Mouse (Mus musculus): ENCODE results near the gene Gabrg3. TPM values are rescaled to one million over a fixed set of nuclear protein-coding genes. Genes with fewer than 3 reads are reported as not detected.

The Gabrg3 gene
- polyA plus RNA-seq (2015; fragmentation: Nextera tagmentation; extraction: Ambion mirVana) = 8.3 and 8.6 TPM in 2 replicates

GRCm38 (mm10) chr7:57386517-57387340 lies at the start of gene Gabrg3:
Gabrg3 (minus strand) TSS chr7:57387188.
- peak; percentile 85 for ATAC-seq
- peak within 1 kb of the TSS; percentile 81 for H3K4me3 ChIP-seq (ENCODE audit: low read depth, low read length)
- peak within 1 kb of the TSS; percentile 91 for H3K9ac ChIP-seq (ENCODE audit: low read depth, low read length)
- H3K27ac ChIP-seq (ENCODE audit: low read length) = peak within 1 kb of the TSS; percentile 69
- peak within 1 kb of the TSS; percentile 80 for H3K4me2 ChIP-seq (ENCODE audit: low read length)
- no peaks in the 10 kb centered on the region for H3K27me3 ChIP-seq (ENCODE audit: control insufficient read depth, insufficient read depth, low read depth, low read length)
- under 1% methylated on average over 52 of the region's 71 CpGs for WGBS
- H3K4me1 ChIP-seq (ENCODE audit: control insufficient read depth, insufficient read depth, low read length) = peaks cover 17% of the 10 kb centered on the region; the same call in 1 of the 2 replicates
- H3K9me3 ChIP-seq (replicated peaks; ENCODE audit: control insufficient read depth, low read length, poor library complexity, severe bottlenecking) = no peaks in the 10 kb centered on the region
- no peaks in the 10 kb centered on the region for H3K36me3 ChIP-seq (ENCODE audit: control insufficient read depth, insufficient read depth, low read length)

- WGBS = 86% methylated on average over 1 of the region's 1 CpGs
- no peaks in the 10 kb centered on the region for H3K36me3 ChIP-seq (ENCODE audit: control insufficient read depth, insufficient read depth, low read length)
- H3K9ac ChIP-seq (ENCODE audit: low read depth, low read length) = no peak overlapping the region
- no peak for ATAC-seq
- H3K4me3 ChIP-seq (ENCODE audit: low read depth, low read length) = no peak overlapping the region
- no peak overlapping the region for H3K27ac ChIP-seq (ENCODE audit: low read length)
- no peaks in the 10 kb centered on the region for H3K27me3 ChIP-seq (ENCODE audit: control insufficient read depth, insufficient read depth, low read depth, low read length)
- no peaks in the 10 kb centered on the region for H3K9me3 ChIP-seq (replicated peaks; ENCODE audit: control insufficient read depth, low read length, poor library complexity, severe bottlenecking)
- no peaks in the 10 kb centered on the region for H3K4me1 ChIP-seq (ENCODE audit: control insufficient read depth, insufficient read depth, low read length)
- H3K4me2 ChIP-seq (ENCODE audit: low read length) = no peak overlapping the region
Measured at GRCm38 (mm10) chr7:57422675-57423074, 35.7 kb upstream of the Gabrg3 start.

GRCm38 (mm10) chr7:57421044-57421443 lies 34.1 kb upstream of the Gabrg3 start:
- 86% methylated on average over 1 of the region's 1 CpGs for WGBS

GRCm38 (mm10) chr7:57419392-57419791 lies 32.4 kb upstream of the Gabrg3 start, which contains the start of gene Gabrb3:
Gabrb3 (plus strand) TSS chr7:57419692.
- Histone ChIP-seq H3K27ac (ENCODE audit: low read length) (no peak within 1 kb of the TSS), H3K9me3 (replicated peaks; ENCODE audit: control insufficient read depth, low read length, poor library complexity, severe bottlenecking) (no peaks in the 10 kb centered on the region), H3K9ac (ENCODE audit: low read depth, low read length) (no peak within 1 kb of the TSS), H3K27me3 (ENCODE audit: control insufficient read depth, insufficient read depth, low read depth, low read length) (no peaks in the 10 kb centered on the region), H3K36me3 (ENCODE audit: control insufficient read depth, insufficient read depth, low read length) (no peaks in the 10 kb centered on the region), H3K4me1 (ENCODE audit: control insufficient read depth, insufficient read depth, low read length) (no peaks in the 10 kb centered on the region), H3K4me3 (ENCODE audit: low read depth, low read length) (no peak within 1 kb of the TSS), H3K4me2 (ENCODE audit: low read length) (no peak within 1 kb of the TSS)
- ATAC-seq = no peak
- WGBS = 49% methylated on average over 2 of the region's 2 CpGs

More at GRCm38 (mm10) chr7:57421044-57421443, 34.1 kb upstream of the Gabrg3 start:
- H3K4me3 ChIP-seq (ENCODE audit: low read depth, low read length) = no peak overlapping the region
- H3K27ac ChIP-seq (ENCODE audit: low read length) = no peak overlapping the region
- no peaks in the 10 kb centered on the region for H3K9me3 ChIP-seq (replicated peaks; ENCODE audit: control insufficient read depth, low read length, poor library complexity, severe bottlenecking)
- H3K36me3 ChIP-seq (ENCODE audit: control insufficient read depth, insufficient read depth, low read length) = no peaks in the 10 kb centered on the region
- ATAC-seq = no peak
- H3K27me3 ChIP-seq (ENCODE audit: control insufficient read depth, insufficient read depth, low read depth, low read length) = no peaks in the 10 kb centered on the region
- H3K4me2 ChIP-seq (ENCODE audit: low read length) = no peak overlapping the region
- no peak overlapping the region for H3K9ac ChIP-seq (ENCODE audit: low read depth, low read length)
- no peaks in the 10 kb centered on the region for H3K4me1 ChIP-seq (ENCODE audit: control insufficient read depth, insufficient read depth, low read length)

GRCm38 (mm10) chr7:57412896-57413295 lies 25.9 kb upstream of the Gabrg3 start:
- Histone ChIP-seq H3K4me1 (ENCODE audit: control insufficient read depth, insufficient read depth, low read length) (no peaks in the 10 kb centered on the region), H3K36me3 (ENCODE audit: control insufficient read depth, insufficient read depth, low read length) (0 out of 2 replicates have a peak, but pooled peaks cover 3% of the 10 kb centered on the region), H3K27ac (ENCODE audit: low read length) (no peak overlapping the region), H3K9me3 (replicated peaks; ENCODE audit: control insufficient read depth, low read length, poor library complexity, severe bottlenecking) (no peaks in the 10 kb centered on the region), H3K4me2 (ENCODE audit: low read length) (no peak overlapping the region), H3K9ac (ENCODE audit: low read depth, low read length) (no peak overlapping the region), H3K4me3 (ENCODE audit: low read depth, low read length) (no peak overlapping the region), H3K27me3 (ENCODE audit: control insufficient read depth, insufficient read depth, low read depth, low read length) (no peaks in the 10 kb centered on the region)
- ATAC-seq = peak; percentile 28; the same call in 1 of the 2 replicates
- 23% methylated on average over 1 of the region's 1 CpGs for WGBS

GRCm38 (mm10) chr7:57411163-57411562 lies 24.2 kb upstream of the Gabrg3 start:
- no peak overlapping the region for H3K27ac ChIP-seq (ENCODE audit: low read length)
- ATAC-seq = no peak

GRCm38 (mm10) chr7:57393551-57393950 lies 6.6 kb upstream of the Gabrg3 start:
- H3K27ac ChIP-seq (ENCODE audit: low read length) = no peak overlapping the region
- H3K4me3 ChIP-seq (ENCODE audit: low read depth, low read length) = no peak overlapping the region
- H3K27me3 ChIP-seq (ENCODE audit: control insufficient read depth, insufficient read depth, low read depth, low read length) = no peaks in the 10 kb centered on the region
- no peak overlapping the region for H3K4me2 ChIP-seq (ENCODE audit: low read length)
- peaks cover 5% of the 10 kb centered on the region; the same call in 1 of the 2 replicates for H3K4me1 ChIP-seq (ENCODE audit: control insufficient read depth, insufficient read depth, low read length)
- ATAC-seq = no peak
- H3K36me3 ChIP-seq (ENCODE audit: control insufficient read depth, insufficient read depth, low read length) = no peaks in the 10 kb centered on the region
- no peak overlapping the region for H3K9ac ChIP-seq (ENCODE audit: low read depth, low read length)
- WGBS = 90% methylated on average over 4 of the region's 4 CpGs
- H3K9me3 ChIP-seq (replicated peaks; ENCODE audit: control insufficient read depth, low read length, poor library complexity, severe bottlenecking) = no peaks in the 10 kb centered on the region

More at GRCm38 (mm10) chr7:57411163-57411562, 24.2 kb upstream of the Gabrg3 start:
- Histone ChIP-seq H3K27me3 (ENCODE audit: control insufficient read depth, insufficient read depth, low read depth, low read length) (no peaks in the 10 kb centered on the region), H3K9me3 (replicated peaks; ENCODE audit: control insufficient read depth, low read length, poor library complexity, severe bottlenecking) (no peaks in the 10 kb centered on the region), H3K4me2 (ENCODE audit: low read length) (no peak overlapping the region), H3K4me1 (ENCODE audit: control insufficient read depth, insufficient read depth, low read length) (no peaks in the 10 kb centered on the region), H3K9ac (ENCODE audit: low read depth, low read length) (no peak overlapping the region), H3K4me3 (ENCODE audit: low read depth, low read length) (no peak overlapping the region), H3K36me3 (ENCODE audit: control insufficient read depth, insufficient read depth, low read length) (0 out of 2 replicates have a peak, but pooled peaks cover 3% of the 10 kb centered on the region)
- 79% methylated on average over 4 of the region's 4 CpGs for WGBS

GRCm38 (mm10) chr7:57390046-57390445 lies 3.1 kb upstream of the Gabrg3 start:
- peaks cover 8% of the 10 kb centered on the region; the same call in 1 of the 2 replicates for H3K4me1 ChIP-seq (ENCODE audit: control insufficient read depth, insufficient read depth, low read length)
- H3K4me3 ChIP-seq (ENCODE audit: low read depth, low read length) = no peak overlapping the region
- H3K4me2 ChIP-seq (ENCODE audit: low read length) = no peak overlapping the region
- no peak for ATAC-seq
- no peaks in the 10 kb centered on the region for H3K9me3 ChIP-seq (replicated peaks; ENCODE audit: control insufficient read depth, low read length, poor library complexity, severe bottlenecking)
- no peak overlapping the region for H3K9ac ChIP-seq (ENCODE audit: low read depth, low read length)
- H3K27ac ChIP-seq (ENCODE audit: low read length) = no peak overlapping the region
- H3K27me3 ChIP-seq (ENCODE audit: control insufficient read depth, insufficient read depth, low read depth, low read length) = no peaks in the 10 kb centered on the region
- 44% methylated on average over 4 of the region's 4 CpGs for WGBS
- H3K36me3 ChIP-seq (ENCODE audit: control insufficient read depth, insufficient read depth, low read length) = no peaks in the 10 kb centered on the region

- Histone ChIP-seq H3K4me2 (ENCODE audit: low read length) (peak overlapping the region; percentile 80), H3K36me3 (ENCODE audit: control insufficient read depth, insufficient read depth, low read length) (no peaks in the 10 kb centered on the region), H3K27ac (ENCODE audit: low read length) (0 out of 2 replicates have a peak overlapping the region, but pooled peaks have one; percentile 69), H3K27me3 (ENCODE audit: control insufficient read depth, insufficient read depth, low read depth, low read length) (no peaks in the 10 kb centered on the region), H3K9ac (ENCODE audit: low read depth, low read length) (peak overlapping the region; percentile 91), H3K4me3 (ENCODE audit: low read depth, low read length) (peak overlapping the region; percentile 81), H3K9me3 (replicated peaks; ENCODE audit: control insufficient read depth, low read length, poor library complexity, severe bottlenecking) (no peaks in the 10 kb centered on the region), H3K4me1 (ENCODE audit: control insufficient read depth, insufficient read depth, low read length) (peaks cover 17% of the 10 kb centered on the region; the same call in 1 of the 2 replicates)
- WGBS = 22% methylated on average over 6 of the region's 6 CpGs
- no peak for ATAC-seq
Measured at GRCm38 (mm10) chr7:57387341-57387654, 310 bp upstream of the Gabrg3 start.

Data from midbrain, embryonic 16.5 days (tissue).